Mouse (Mus musculus) spleen, postnatal 4 days (tissue): Measurements from ENCODE around the gene Rps26.

Experiments used
- DNase-seq, 2 experiments: peaks; one replicate each; pipeline ENCODE4 v3.0.0; 2022; ENCODE audit warnings: low spot score in 2 of 2

The Rps26 gene

GRCm38 (mm10) chr10:128626311-128627310 is at the start of gene Rps26:
Gene Rps26 (minus strand): TSS chr10:128626747.
- peak; percentile 85 to 93 for DNase-seq

- DNase-seq, result no peak
Measured at GRCm38 (mm10) chr10:128674469-128675008, 48.0 kb upstream of the Rps26 start.

- peak; percentile 77 to 89 for DNase-seq
Measured at GRCm38 (mm10) chr10:128673763-128674468, 47.4 kb upstream of the Rps26 start, which contains the start of gene Suox. Gene Suox (minus strand): TSS chr10:128674073.

- no peak for DNase-seq
Measured at GRCm38 (mm10) chr10:128671148-128671547, 44.6 kb upstream of the Rps26 start.

GRCm38 (mm10) chr10:128668790-128669672 is 42.5 kb upstream of the Rps26 start:
- DNase-seq, result peak; percentile 59 to 80

GRCm38 (mm10) chr10:128665806-128666205 is 39.3 kb upstream of the Rps26 start:
- no peak for DNase-seq

GRCm38 (mm10) chr10:128665307-128665706 is 38.8 kb upstream of the Rps26 start:
- DNase-seq, result no peak

GRCm38 (mm10) chr10:128664808-128665207 is 38.3 kb upstream of the Rps26 start:
- DNase-seq, result no peak

GRCm38 (mm10) chr10:128663441-128664220 is 37.1 kb upstream of the Rps26 start:
- DNase-seq, result no peak

GRCm38 (mm10) chr10:128662465-128662864 is 35.9 kb upstream of the Rps26 start:
- DNase-seq, result no peak

- no peak for DNase-seq
Measured at GRCm38 (mm10) chr10:128659490-128659889, 32.9 kb upstream of the Rps26 start.

- DNase-seq, result no peak
Measured at GRCm38 (mm10) chr10:128657844-128658243, 31.3 kb upstream of the Rps26 start.

- no peak for DNase-seq
Measured at GRCm38 (mm10) chr10:128656731-128657130, 30.2 kb upstream of the Rps26 start.

- no peak for DNase-seq
Measured at GRCm38 (mm10) chr10:128655254-128655653, 28.7 kb upstream of the Rps26 start.

GRCm38 (mm10) chr10:128653866-128654265 is 27.3 kb upstream of the Rps26 start:
- DNase-seq, result no peak

GRCm38 (mm10) chr10:128646139-128647089 is 19.9 kb upstream of the Rps26 start:
- DNase-seq, result no peak

- no peak for DNase-seq
Measured at GRCm38 (mm10) chr10:128645111-128646011, 18.8 kb upstream of the Rps26 start, which contains the start of gene Ikzf4. Gene Ikzf4 (minus strand): TSS chr10:128645991.

- DNase-seq, result no peak
Measured at GRCm38 (mm10) chr10:128642749-128643148, 16.2 kb upstream of the Rps26 start.
